Mouse (Mus musculus) hindlimb bud, embryonic 11.5 days (tissue): Measurements from ENCODE around the gene Pon3.

ENCODE experiments used
- DNase-seq: peaks from one replicate; pipeline ENCODE4 v3.0.0-alpha.2; 2012; ENCODE audit warnings: low read depth, low spot score; ENCODE audit errors: extremely low spot score

Pon3 gene

DNA sequence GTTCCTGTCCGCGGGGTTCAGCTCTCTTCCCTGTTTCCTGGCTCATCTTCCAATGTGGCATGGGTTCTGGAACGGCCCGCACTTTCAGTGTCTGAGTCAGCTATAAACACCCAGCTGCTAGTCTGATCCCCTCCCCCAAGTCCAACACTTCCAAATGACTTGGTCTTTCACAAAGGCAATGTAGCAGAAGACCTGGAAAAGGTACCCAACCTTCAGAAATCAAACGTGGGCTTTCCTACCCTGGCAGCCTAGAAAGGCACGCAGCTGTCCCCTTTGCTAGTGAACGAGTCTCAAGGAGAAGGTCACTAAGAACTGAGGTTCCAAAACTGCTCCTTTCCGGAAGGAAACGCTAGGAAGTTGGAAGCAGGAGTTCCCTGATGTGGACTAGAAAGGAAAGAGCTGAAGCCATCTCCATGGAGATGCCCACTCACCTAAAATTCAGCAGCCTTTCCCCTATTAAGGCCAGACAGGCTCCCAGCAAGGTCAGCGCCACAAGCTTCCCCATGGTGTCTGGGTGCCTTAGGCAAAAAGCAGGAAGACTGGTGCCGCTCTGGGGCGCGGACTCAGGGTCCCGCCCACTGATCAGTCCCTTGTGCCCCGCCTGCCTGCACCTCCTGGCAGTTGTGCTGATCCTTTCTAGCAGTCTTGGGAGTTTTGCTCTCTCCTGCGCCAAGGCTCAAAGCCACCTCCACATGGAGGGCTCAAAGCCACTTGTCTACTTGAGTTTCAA, at the start of gene Pon3:
Gene Pon3, minus strand, starts transcription at position 565 of the 730 bp plus-strand sequence.
- DNase-seq, result peak; percentile 16

DNA sequence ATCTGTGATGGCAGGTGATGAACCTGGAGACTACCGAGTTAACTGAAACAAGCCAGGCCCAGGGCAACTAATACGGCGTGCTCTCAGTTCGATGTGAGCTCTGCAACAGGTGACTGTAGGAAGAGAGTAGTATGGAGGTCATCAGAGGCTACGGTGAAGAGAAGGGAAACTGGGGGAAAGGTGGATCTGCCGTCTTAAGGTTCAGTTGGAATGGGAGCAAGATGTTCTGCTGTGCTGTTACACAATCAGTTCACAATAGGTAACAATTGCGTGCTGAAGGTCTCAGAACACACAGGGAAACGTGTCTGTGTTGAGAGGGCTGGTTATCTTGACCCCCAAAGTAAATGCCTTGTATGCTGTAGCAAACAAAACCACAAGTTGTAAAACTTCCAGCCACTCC, 48.9 kb upstream of the Pon3 start:
- no peak for DNase-seq

DNA sequence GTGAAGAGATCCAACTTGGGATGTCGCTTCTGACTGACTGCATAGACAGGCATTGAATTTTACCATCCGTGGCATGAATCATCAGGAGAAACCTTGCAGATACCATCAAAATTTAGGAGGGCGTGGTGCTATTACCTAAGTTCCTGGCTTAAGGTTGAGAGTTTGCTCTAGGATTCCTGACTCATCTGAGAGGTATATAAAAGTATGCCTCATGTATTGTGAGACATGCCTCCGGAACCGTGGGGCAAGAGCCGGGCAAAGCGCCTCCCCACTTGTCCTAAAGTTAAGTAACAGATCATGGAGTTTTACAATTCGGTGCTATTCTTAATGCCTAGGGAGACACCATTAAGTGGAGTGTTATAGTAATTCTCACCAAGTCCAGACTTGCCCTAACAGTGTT, 44.5 kb upstream of the Pon3 start:
- no peak for DNase-seq

DNA sequence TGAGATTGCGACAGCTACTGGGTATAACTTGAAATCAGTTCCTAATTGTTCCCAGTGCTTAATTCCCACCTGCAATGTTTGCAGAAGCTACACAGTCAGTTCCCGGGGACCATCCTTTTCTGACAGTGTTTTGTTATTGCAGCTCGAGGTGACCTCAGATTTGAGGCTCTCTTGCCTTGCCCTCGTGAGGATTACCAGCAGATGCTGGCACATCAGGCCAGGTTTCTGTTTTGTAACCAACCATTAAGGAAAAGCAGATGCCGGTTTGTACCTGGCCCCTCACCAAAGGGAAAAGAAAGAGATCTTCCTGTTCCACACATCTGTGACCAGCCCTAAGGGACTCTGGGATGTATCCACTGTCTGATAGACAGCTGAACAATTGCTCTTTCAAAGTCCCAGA, 43.5 kb upstream of the Pon3 start:
- DNase-seq, result no peak

DNA sequence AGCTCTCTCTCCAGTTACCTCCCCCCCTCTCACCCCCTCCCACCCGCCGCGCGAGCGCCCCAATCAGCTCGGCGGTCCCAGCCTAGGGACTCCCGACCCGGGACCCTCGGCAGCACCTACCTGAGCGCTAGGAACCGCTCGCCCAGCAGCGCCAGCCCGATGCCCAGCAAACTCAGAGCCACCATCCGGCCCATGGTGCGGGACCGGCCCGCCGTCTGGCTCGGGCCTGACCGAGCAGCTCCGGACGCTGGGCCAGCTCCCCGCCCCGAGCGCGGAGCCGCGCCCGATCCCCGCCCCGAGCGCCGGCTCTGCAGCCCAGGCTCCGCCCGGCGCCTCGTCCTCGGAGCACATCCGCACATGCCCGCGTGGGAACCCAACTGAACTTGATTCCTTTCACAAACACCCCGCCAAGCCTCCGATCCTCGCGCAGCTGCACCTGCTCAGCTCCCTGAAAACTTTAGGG, 42.0 kb upstream of the Pon3 start, which contains the start of gene Pon2:
Gene Pon2, minus strand, starts transcription at position 364 of the 463 bp plus-strand sequence.
- peak; percentile 14 for DNase-seq

DNA sequence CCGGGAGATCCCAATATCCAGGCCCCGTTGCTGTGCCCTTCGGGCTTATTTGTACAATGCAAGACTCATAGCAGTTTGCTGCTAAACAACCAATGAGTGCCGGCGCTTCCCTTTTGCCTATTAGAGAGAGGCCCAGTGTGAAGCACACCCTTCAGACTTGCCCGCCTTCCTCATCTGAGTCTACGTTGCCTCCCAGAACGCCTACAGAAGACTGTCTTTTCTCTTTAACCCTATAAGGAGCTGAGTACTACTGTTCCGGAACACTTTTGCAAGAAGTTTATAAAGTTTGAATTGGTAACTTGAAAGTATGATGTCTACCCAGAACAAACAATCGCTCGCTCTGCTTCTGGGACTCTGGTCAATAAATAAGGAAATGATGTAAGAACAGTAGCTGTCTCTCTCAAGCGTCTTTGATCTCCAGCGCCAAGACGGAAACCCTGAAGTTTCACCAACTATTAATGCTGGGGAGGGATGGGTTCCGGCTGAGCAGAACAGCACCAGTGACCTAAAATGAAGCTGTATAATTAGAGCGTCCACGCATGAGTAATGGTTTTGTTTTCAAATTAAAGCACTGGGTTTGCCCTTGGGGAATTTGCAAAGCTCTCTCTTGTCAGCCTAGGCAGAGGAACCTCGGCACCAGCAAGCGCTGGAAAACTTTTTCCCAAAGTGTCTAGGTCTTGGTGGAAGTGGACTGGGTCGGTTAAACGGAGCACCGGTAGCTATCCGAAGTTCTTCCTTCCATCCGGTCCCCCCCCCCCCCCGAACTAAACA, 41.4 kb upstream of the Pon3 start:
- DNase-seq, result peak; percentile 41

DNA sequence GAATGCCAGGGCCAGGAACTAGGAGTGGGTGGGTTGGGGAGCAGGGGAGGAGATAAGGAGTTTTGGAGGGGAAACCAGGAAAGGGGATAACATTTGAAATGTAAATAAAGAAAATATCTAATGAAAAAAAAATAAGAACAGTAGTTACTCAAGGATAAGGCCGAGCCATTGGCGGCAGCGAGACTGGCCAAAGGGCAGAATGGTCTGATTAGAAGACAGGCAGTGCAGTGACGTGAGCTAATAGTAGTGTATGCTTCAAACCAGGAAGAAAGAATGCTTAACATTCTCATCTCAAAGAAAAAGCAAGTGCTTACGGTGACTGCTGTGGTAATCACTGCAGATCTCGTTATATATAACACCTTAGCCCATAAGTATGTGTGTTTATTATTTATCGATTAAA, 40.0 kb upstream of the Pon3 start:
- DNase-seq, result no peak

DNA sequence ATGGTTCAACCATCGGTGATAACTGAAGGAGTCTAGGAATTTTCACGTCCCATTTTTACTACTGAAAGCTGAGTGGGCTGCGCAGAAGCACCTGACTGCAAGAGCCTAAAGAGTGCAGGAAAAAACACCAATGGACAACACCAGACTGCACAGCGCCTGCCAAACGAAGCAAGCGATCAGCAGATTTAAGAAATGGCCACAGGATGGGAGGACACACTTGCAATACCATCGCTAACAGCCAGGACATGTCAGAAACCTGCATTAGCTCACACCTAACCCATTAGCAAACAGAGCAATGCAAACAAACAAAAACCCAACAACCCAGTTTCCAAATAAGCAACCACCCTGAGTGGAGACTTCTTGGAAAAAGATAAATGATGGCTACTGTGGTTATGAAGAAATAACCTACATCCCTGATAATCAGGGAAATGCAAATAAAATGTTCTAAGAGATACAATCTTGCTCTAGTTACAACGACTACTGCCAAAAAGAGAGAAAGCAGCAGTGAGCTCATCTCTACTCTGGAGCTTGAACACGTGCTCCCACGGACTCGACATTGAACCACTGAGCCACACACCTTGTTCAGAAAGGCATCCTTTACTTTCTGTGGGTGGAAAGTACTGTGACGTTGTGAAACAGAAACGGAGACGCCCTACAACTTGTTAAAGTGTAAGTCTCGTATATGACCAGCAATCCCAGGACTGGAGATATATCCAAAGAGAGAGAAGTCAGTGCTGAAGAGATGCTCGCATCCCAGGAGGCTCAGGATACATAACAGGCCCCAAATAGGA, 38.8 kb upstream of the Pon3 start:
- no peak for DNase-seq

DNA sequence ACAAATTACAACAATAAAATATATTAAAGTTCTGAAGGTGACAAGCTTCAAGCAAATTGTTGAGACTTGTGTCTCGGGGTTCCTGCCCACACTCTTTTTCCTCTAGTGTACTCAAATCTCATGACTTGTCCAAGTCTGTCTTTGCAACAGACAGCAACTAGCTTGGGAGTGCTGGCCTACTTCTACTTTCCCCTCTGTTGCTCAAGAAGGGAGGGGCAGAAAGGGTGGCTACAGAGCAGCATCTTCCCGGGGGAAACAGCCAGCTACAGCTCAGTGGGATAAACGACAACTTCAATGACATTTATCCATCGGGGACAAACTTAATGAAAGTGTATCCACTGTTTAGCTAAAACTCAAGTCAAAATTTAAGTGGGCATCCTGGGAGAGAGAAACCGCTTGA, 36.8 kb upstream of the Pon3 start:
- DNase-seq, result no peak

DNA sequence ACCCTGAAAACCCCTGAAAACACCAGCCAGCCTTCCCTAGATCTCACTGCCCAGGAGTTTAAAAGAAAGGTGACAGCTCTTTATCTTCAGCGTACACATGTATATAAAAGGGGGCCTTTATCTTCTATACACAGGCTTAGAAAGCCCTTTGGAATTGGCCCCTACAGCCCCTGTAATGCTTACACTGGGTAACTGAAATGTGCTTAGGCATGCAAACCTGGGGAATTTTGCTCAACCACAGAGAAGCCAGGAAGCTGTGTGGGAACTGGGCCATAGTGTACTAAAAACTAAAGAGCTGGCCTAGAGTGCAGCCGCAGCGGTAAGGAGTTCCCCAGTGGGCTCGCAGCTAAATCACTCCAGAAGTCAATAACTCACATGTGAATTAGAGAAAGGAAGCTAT, 35.4 kb upstream of the Pon3 start:
- no peak for DNase-seq

DNA sequence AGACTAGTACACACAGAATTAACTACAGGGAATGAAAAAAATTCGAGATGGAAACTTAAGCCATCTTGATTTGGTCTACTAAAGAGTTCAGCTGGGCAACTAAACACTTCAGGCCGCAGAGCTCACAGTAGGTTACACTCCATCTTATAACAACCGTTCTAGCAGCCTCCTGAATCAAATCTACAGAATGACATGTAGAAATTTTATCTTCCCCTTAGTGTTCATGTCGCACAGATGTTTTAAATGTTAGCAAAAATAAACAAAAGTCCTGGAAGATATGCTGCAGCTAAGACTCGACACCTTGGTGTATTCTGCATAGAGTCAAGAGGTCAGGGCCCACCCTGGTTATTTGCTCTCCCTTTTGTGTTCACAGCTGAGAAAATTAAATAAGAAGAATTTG, 31.8 kb upstream of the Pon3 start:
- DNase-seq, result no peak

DNA sequence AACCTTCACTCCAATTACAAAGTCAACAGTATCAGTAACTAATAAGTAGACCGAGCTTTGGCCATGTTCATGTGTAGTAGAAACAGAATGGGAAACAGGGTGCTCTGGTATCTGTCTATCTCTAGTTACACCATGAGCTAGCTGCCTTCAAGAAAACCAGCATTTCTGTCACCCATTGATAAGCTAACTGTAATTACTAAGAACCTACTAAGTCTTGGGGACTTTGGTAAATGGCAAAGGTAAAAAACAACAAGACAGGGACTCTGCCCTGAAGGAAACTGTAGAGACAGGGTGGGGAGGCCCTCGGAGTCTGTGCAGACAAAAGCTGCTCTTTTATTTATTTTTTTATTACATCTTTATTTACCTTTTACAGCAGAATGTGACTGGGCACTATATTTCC, 31.3 kb upstream of the Pon3 start:
- no peak for DNase-seq

DNA sequence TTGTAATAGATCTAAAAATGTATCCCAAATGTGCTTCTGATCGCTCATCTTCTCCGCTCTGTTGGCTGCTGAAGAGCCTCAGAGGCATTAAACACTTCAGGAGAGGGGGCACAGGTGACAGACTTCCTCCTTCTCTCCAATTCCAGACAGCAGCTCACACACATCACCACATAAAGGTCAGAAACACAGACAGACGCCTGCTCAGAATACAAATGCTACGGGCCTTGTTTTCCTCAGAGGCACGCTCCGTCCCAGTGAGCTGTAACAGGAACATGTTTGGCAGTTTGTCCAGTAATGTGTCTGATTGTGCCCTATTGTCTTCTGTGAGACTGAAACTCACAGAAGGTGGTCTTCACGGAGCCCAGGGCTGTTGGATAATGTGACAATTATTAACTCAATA, 26.3 kb upstream of the Pon3 start:
- DNase-seq, result no peak

DNA sequence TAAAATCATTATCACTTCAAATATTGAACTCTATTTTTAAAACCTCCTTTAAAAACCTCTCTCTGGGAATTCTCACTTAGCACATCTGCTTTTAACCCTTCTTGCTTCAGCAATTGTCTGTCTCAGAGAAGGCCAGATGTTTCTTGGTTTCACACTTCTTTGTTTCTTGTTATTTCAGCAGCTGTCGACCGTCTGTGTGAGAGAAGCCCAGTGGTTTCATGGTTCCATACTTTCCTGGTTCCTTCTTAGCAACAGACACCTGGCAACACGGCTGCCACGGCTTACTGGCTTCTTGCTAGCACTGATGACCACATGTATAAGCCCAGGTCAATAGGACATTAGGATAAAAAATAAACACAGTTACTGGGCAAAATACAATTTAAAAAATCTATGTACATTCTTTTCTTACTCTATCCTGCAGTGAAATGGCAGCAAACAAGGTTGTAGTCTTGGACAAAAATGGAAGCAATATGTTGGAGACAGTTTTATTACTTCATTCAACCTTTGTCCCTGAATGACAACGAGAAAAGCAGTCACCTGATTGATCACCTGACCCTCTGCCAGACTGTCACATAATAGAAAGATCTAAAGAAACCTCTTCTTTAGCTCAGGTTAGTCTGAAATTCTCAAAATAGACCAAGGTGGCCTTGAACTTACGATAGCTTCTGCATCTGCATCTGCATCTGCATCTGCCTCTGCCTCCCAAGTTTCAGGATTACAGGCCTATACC, 24.7 kb upstream of the Pon3 start:
- no peak for DNase-seq

DNA sequence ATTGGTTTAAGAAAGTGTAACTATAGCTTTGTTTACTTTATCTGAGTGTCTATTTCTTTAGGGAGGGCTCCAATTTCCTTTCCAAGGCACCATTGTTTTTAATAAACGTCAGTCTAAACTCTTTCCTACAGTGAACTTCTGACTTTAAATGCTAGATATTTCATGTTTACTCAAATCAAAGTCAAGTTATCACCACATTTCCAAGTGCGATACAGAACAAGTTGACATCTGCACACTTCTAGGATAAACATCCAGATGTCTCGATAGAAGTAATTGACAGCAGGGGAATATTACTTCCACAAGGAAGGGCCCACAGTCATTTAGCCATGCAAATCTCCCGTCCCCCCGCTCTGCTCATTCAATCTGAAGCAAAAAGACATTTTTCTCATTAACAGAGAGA, 21.9 kb upstream of the Pon3 start:
- DNase-seq, result no peak

DNA sequence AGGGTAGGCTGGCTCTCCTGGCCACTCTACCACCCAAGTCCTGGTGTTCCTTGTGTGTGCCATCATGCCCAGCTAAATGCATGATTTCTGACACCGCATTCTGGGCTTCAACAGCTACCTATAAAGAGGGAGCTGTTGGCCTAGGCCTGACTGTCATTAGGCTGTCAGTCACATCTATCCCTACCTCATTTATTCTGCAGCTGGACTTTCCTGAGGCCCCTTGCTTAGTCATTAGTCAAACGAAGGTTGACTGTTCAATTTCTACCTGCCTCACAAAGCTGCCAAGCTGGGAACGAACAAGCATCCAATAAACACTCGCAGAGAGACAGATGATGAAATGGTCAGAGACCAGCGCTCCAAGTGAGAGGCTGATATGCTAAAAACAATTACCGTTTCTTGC, 13.6 kb upstream of the Pon3 start:
- no peak for DNase-seq

DNA sequence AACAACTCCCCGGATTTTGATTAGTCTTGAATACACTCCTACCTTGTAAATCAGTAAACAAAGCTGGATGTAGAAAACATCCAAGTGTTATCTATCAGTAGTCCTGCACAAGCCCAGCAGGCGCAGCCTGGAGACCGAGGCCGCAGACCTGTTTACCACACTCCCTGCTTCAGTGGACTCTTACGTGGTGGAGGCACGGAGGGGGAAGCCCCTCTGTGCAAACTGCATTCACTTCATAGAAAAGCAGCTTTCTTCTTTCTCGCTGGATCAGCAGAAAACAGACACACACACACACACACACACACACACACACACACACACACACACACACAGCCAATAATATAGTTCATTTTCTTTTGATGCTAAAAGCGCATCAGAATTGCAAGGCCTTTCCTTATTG, 8.7 kb upstream of the Pon3 start:
- DNase-seq, result no peak

DNA sequence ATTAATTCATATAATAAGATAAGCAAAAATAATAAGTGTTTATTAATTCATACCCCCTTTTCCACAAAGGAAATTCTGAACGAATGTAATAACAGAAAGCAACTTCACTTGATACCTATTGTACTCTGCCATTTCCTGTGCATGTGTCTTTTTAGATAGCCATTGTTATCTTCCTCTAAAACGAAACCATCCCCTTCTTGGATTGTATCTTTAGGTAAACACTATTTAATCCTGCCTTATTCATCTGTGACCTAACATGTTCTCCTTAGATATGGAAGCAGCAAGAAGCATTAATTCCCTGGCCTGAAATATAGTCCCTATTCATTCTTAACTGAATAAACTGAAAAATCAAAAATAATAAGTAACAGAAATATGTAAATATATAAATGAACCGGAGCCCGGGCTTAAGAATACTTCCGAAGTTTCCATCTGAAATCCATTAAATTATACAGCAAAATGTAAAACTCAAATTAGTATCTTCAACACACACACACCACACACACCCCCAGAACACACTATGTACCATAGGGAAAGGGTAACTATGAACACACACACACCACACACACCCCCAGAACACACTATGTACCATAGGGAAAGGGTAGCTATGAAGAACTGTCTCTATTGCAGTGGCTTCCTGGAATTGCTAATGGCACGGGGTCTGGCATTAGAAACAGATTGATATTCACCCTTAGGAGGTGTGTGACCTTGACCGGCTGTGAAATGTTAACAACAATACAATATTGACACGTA, 7.3 kb upstream of the Pon3 start:
- no peak for DNase-seq

DNA sequence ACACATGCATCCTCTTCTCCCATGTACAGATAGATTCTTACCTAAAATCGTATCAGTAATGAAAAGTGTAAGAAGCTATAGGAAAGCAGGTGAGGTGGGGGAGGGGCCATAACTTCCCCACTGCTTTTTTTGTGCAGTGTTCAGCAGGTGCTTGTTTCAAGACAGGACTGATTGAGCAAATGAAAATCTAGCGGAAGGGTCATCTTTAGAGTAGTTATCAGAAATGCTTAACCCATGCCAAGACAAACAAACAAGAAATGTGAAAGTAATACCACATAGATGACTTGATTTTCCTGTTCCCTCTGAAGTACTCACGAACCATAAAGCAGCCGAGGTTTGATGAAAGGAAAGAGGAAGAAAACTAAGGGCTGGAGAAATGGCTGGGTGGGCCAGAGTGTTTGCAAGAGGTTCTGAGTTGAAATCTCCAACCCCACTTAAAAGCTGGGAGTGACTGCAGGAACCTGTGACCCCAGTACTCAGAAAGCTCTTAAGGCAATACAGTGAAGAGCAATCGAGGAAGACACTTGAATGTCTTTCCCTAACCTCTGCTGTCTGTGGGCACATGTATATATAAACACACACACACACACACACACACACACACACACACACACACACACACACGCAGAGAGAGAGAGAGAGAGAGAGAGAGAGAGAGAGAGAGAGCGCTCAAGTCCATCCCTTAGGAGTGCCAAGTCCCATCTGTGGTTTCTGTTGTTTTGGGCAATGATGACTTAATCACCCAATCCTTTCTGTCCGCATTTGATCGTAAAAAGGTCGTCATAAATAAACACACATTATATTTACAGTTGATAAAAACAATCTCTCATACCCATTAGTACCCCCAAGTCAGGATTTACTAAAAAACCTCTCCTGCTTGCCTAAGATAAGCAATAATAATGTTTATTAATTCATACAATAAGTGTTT, 6.5 kb upstream of the Pon3 start:
- DNase-seq, result no peak
